Mouse (Mus musculus): ENCODE results near the gene Slc7a15.

DNA sequence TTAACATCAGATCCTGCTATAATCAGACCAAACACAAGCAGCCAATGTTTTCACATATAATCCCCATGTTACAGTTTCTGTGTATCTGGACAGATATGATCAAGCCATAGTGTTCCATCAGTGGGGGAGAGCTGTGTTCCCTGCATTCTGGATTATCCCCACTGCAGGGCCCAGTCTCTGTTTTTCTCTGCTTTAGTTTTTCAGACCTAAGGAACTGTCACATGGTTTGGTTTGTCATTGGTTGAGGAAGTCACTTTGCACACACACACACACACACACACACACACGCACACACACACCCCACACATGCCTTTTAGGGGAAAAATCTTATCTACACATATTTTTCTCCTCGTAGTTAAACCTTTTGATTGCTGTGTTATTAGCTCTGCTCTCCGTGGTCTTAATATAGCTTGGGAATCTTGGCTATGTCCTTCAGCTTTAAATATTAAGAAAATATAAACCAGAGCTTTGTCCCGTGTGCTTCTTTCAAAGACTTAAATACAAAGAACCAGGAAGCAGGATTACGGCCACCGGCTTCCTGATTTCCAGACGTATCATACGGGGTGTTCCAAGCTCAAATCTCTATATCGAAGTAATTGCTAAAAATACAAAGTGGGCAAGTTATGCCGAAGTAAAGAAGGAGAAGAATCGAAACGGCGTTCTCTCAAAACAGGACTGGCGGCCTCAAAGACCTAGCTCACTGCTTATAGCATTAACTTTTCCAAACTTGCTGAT is 97.1 kb downstream of the Slc7a15 start:
- TF ChIP-seq CTCF (IDR thresholded peaks at IDR 0.05; ENCODE audit: low read depth, low read length), result no peak
- no peak for TF ChIP-seq GATA1 (IDR thresholded peaks at IDR 0.05; ENCODE audit: borderline replicate concordance, low read length)
- no peak for TF ChIP-seq TAL1 (conservative IDR thresholded peaks at IDR 0.05; ENCODE audit: low read depth, low read length)
- no peak for TF ChIP-seq GATA2 (IDR thresholded peaks at IDR 0.05; ENCODE audit: borderline replicate concordance, low read depth, low read length)
- TF ChIP-seq POLR2AphosphoS5 (IDR thresholded peaks at IDR 0.05; ENCODE audit: insufficient replicate concordance, low read depth, low read length), result no peak

Measured in G1E (cell line).